Mouse (Mus musculus) kidney, postnatal 36 days (tissue): ENCODE measurements around the gene Pla2g2f.

Source experiments
- DNase-seq, 2 experiments: peaks; one replicate each; pipeline ENCODE4 v3.0.0; 2021 to 2022; ENCODE audit warnings: mixed read lengths in 2 of 2

The Pla2g2f gene

GRCm38 (mm10) chr4:138757416-138757815 lies at the start of gene Pla2g2f:
Gene Pla2g2f (minus strand): TSS chr4:138757626.
- no peak for DNase-seq

GRCm38 (mm10) chr4:138806920-138807541 lies 49.6 kb upstream of the Pla2g2f start:
- no peak for DNase-seq

DNA sequence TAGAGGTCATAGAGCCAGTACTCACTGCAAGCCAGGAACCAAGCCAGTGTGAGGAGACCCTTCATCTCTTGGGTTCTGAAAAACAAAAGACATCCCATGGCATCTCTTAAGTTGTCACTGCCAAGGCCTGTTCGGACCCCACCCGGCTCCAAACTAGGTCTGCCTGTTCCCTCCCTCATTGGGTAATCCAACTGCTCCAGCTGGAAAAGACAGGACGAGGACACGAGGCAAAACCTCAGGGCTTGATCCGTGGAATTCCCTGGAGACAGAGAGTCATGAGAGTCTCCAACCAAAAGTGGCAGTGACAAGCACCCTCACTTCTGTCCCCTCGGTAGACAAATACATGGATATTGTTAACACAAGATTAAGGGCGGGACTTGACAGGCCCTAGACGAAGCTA lies 48.7 kb upstream of the Pla2g2f start:
- no peak for DNase-seq

- peak; percentile 20 for DNase-seq
These were observed 47.8 kb upstream of the Pla2g2f start for GRCm38 (mm10) chr4:138805248-138805647.

DNA sequence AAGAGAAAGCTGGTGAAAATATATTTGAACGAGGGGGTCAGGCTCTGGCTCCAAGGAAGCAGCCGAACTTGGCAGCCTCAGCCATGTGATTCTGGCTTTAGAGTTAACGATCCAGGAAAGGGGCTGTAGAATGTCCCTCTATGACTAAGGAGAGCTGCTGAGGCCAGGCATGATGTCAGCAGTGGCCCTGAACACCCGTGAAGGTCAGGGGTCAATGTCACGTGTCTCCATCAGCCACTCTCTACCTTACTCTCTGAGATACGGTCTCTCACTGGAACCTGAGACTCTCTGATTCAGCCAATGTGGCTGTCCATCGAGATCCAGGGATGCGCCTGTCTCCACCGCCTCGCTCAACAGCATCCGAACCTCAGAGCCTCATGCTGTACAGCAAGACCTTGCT lies 45.5 kb upstream of the Pla2g2f start:
- no peak for DNase-seq

DNA sequence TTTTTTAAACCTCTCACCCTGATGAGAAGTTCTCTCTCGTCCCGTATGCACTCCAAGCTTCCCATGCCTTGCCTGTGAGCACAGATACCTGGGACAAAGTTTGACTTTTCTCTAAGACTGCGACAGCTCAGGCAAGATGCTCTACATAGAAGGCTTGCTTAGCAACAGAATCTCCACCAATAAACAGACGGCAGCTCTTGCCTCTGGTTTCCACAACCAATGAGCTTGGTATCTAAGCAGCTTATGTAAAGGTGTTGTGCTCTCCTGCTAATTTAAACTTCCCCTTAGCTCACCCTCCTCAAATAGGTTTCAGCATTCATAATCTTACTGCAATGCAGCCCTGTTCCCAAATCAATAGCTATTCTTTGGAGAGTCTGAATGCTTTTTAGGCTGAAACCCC lies 44.2 kb upstream of the Pla2g2f start:
- no peak for DNase-seq

GRCm38 (mm10) chr4:138800134-138800744 lies 42.8 kb upstream of the Pla2g2f start:
- peak; percentile 84 to 86 for DNase-seq

GRCm38 (mm10) chr4:138797217-138797570 lies 39.8 kb upstream of the Pla2g2f start:
- no peak for DNase-seq

DNA sequence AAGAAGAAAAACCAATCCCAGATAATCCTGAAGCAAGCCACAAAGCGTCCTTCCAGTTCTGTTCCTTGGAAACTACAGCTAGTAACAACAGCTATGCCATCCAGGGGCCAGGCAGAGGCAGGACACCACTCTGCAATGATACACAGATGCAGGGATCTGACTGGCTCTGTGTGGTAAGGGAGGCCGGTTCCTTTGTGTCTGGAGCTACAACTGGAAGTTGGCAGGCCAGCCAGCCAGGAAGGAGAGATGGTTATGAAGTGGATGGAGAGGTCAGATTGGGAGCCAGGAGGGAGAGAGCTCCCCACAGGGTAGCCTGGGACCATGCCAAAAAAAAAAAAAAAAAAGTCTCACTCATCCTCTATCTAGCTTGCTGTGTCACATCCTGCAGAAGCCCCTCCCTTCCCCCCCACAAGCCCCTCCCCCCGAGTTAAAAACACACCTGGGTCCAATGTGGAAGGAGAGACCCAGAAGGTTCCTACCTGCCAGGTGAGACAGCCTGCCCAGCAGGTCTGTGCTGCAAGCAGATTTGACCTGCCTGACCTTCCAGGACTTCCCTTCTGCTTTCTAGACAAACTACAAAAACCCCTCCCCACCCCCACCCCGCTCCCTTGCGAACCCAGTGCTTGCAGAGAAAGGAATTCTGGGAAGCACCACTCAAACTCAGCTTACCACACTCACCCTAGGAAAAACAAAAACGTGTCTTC lies 39.2 kb upstream of the Pla2g2f start:
- DNase-seq, result no peak

GRCm38 (mm10) chr4:138794344-138794743 lies 36.9 kb upstream of the Pla2g2f start:
- DNase-seq, result no peak

GRCm38 (mm10) chr4:138793276-138793675 lies 35.9 kb upstream of the Pla2g2f start:
- peak; percentile 44 to 74 for DNase-seq

GRCm38 (mm10) chr4:138792599-138792998 lies 35.2 kb upstream of the Pla2g2f start:
- DNase-seq, result peak; percentile 52 to 64

DNA sequence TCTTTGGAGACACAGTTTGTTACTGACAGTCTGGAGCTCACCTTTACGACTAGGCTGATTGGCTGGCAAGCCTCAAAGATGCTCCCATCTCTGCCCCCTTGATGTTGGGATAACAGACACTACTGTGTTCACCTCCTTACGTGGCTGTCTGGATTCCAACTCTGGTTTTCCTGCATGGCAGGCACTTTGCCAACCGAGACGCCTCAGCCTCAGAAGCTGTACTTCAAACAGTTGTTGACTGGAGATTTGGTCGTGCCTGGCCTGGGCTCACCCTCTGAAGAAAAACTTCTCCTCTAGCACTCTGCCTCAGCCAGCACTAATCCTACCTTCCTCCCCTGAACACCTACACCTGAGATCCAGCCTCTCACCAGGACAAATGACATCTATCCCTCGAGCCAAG lies 34.0 kb upstream of the Pla2g2f start:
- DNase-seq, result peak in 1 of 2 experiments; percentile 52

DNA sequence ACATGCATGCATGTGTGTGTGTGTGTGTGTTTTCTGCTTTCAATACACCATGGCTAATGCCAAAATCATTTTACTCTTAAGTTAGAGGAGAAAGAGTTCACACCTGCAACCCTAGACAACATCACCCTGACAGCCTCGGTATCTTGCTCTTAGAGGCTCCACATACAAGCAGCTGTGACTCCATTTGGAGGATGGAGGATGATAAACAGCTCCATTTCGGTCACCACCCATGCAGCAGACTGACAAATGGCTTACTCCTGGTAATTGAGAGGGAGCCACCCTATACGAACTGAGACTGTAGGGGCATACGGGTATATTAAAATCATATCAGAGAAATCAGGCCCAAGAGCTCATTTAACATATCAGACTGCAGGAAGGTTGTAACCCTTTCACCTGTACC lies 31.0 kb upstream of the Pla2g2f start:
- DNase-seq, result no peak

- DNase-seq, result peak; percentile 38 to 52
These were observed 28.7 kb upstream of the Pla2g2f start for GRCm38 (mm10) chr4:138786141-138786540.

GRCm38 (mm10) chr4:138785721-138786120 lies 28.3 kb upstream of the Pla2g2f start:
- peak in 1 of 2 experiments; percentile 15 for DNase-seq

GRCm38 (mm10) chr4:138782098-138782497 lies 24.7 kb upstream of the Pla2g2f start:
- no peak for DNase-seq

- DNase-seq, result no peak
These were observed 22.9 kb upstream of the Pla2g2f start for GRCm38 (mm10) chr4:138780300-138780699.

DNA sequence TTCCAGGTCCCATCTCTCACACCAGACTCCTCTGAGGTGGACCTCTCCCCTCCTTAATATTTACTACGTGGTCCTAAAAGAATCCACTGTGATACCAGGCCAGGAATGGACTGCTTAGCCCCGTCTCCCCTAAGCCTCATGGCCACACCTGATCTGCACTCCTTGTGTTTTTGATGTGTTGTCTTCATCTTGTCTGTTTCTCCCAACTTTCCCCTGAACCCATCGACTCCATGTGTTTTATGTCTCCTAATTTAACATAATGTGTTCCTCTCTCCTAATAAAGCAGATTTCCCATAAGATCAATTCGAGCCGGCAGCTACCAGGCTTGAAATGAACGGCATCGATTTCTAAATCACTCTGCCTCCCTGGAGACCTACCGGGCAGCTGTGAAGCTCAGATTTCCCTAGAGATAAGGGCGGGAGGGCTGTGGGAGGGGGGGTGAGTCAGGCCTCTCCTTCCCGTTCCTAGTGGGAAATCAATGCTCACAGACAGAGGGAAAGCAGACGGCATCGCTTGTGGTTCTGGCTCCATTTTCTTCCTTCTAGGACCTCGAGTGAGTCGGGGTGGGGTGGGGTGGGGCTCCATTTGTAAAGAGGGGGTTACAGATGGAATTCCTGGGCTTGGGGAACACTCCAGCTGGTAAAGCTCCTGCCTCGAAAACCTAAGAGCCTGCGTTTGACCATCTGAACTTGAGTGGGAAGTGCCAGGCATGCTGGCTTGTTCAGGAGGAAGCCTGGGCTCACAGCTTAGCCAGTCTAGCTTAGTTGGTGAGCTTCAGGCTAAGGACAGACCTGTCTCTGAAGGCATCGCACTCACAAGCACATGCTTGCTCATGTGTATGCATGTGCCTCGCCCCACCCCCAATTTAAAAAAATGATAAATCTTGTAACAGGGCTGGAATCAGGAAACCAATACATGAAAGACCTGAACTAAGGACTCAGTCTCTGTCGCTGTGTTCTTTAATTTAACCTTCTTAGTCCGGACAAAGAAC lies 20.3 kb upstream of the Pla2g2f start:
- DNase-seq, result no peak

GRCm38 (mm10) chr4:138775435-138775834 lies 18.0 kb upstream of the Pla2g2f start, which contains the start of gene Pla2g2d:
Gene Pla2g2d (plus strand): TSS chr4:138775735.
- no peak for DNase-seq

- DNase-seq, result no peak
These were observed 15.0 kb upstream of the Pla2g2f start for GRCm38 (mm10) chr4:138772386-138772785.

- DNase-seq, result peak; percentile 19 to 30
These were observed 14.5 kb upstream of the Pla2g2f start for GRCm38 (mm10) chr4:138771970-138772369.

- DNase-seq, result no peak
These were observed 4.8 kb upstream of the Pla2g2f start for GRCm38 (mm10) chr4:138762266-138762665.
